Mouse (Mus musculus): ENCODE results near the gene Ghrl. TPM values are rescaled to one million over a fixed set of nuclear protein-coding genes. Genes with fewer than 3 reads are reported as not detected.
"Not testable (repeated sequence)": the region's sequence is repeated elsewhere in the genome, so short reads cannot be mapped to it uniquely, and the experiment has no call there.

The Ghrl gene
- polyA plus RNA-seq, 1 experiment: 0.33 TPM

GRCm38 (mm10) chr6:113714276-113714675, 5.4 kb downstream of the Ghrl start:
- Histone ChIP-seq H3K79me2 (ENCODE audit: control insufficient read depth, insufficient read depth) (no peaks in the 10 kb centered on the region), H3K79me3 (ENCODE audit: low read depth) (peaks cover 2% of the 10 kb centered on the region), H3ac (ENCODE audit: control insufficient read depth, insufficient read length, low read depth) (no peak overlapping the region), H3K36me3 (ENCODE audit: control insufficient read depth, insufficient read depth) (peaks cover 84% of the 10 kb centered on the region), H3K27me3 (ENCODE audit: control insufficient read depth, insufficient read depth, insufficient read length) (no peaks in the 10 kb centered on the region), H3K4me3 (ENCODE audit: insufficient read depth, poor library complexity, severe bottlenecking) (no peak overlapping the region)
- TF ChIP-seq CEBPB (IDR thresholded peaks at IDR 0.05; ENCODE audit: low read depth): no peak
- TF ChIP-seq MYOD1 (IDR thresholded peaks at IDR 0.05; ENCODE audit: control insufficient read depth, insufficient read length, low read depth): no peak
- no peak for TF ChIP-seq MAX (IDR thresholded peaks at IDR 0.05)
- no peak for TF ChIP-seq MYOG (IDR thresholded peaks at IDR 0.05; ENCODE audit: control insufficient read depth, extremely low read depth, insufficient read length)
- no peak for TF ChIP-seq CTCF (IDR thresholded peaks at IDR 0.05; ENCODE audit: control insufficient read depth, insufficient read depth, insufficient read length)
- TF ChIP-seq USF1 (IDR thresholded peaks at IDR 0.05; ENCODE audit: low read depth): no peak
- no peak for TF ChIP-seq FOSL1 (IDR thresholded peaks at IDR 0.05; ENCODE audit: insufficient read depth, low read length, poor library complexity, severe bottlenecking)

GRCm38 (mm10) chr6:113713389-113713788, 6.3 kb downstream of the Ghrl start:
- not testable (repeated sequence) for H3ac ChIP-seq (ENCODE audit: control insufficient read depth, insufficient read length, low read depth); H3K27me3 ChIP-seq (ENCODE audit: control insufficient read depth, insufficient read depth, insufficient read length); H3K79me2 ChIP-seq (ENCODE audit: control insufficient read depth, insufficient read depth); H3K79me3 ChIP-seq (ENCODE audit: low read depth); H3K4me3 ChIP-seq (ENCODE audit: insufficient read depth, poor library complexity, severe bottlenecking)
- peaks cover 87% of the 10 kb centered on the region for H3K36me3 ChIP-seq (ENCODE audit: control insufficient read depth, insufficient read depth)

- Histone ChIP-seq H3K79me2 (ENCODE audit: control insufficient read depth, insufficient read depth) (no peaks in the 10 kb centered on the region), H3K4me3 (ENCODE audit: insufficient read depth, poor library complexity, severe bottlenecking) (no peak overlapping the region), H3K79me3 (ENCODE audit: low read depth) (peaks cover 2% of the 10 kb centered on the region), H3K36me3 (ENCODE audit: control insufficient read depth, insufficient read depth) (peaks cover 92% of the 10 kb centered on the region), H3ac (ENCODE audit: control insufficient read depth, insufficient read length, low read depth) (no peak overlapping the region), H3K27me3 (ENCODE audit: control insufficient read depth, insufficient read depth, insufficient read length) (no peaks in the 10 kb centered on the region)
- TF ChIP-seq CEBPB (IDR thresholded peaks at IDR 0.05; ENCODE audit: low read depth): no peak
- TF ChIP-seq FOSL1 (IDR thresholded peaks at IDR 0.05; ENCODE audit: insufficient read depth, low read length, poor library complexity, severe bottlenecking): no peak
- no peak for TF ChIP-seq MYOD1 (IDR thresholded peaks at IDR 0.05; ENCODE audit: control insufficient read depth, insufficient read length, low read depth)
Measured at GRCm38 (mm10) chr6:113712718-113713117, 7.0 kb downstream of the Ghrl start.

GRCm38 (mm10) chr6:113697222-113698205, 22.2 kb downstream of the Ghrl start:
- H3K79me2 ChIP-seq (ENCODE audit: control insufficient read depth, insufficient read depth): peaks cover 82% of the 10 kb centered on the region
- H3K27me3 ChIP-seq (ENCODE audit: control insufficient read depth, insufficient read depth, insufficient read length): no peaks in the 10 kb centered on the region
- no peak for TF ChIP-seq CEBPB (IDR thresholded peaks at IDR 0.05; ENCODE audit: low read depth)
- TF ChIP-seq MAX (IDR thresholded peaks at IDR 0.05): no peak
- TF ChIP-seq MYOG (IDR thresholded peaks at IDR 0.05; ENCODE audit: control insufficient read depth, extremely low read depth, insufficient read length): no peak
- no peak for TF ChIP-seq CTCF (IDR thresholded peaks at IDR 0.05; ENCODE audit: control insufficient read depth, insufficient read depth, insufficient read length)
- no peak for TF ChIP-seq MYOD1 (IDR thresholded peaks at IDR 0.05; ENCODE audit: control insufficient read depth, insufficient read length, low read depth)
- no peak for TF ChIP-seq FOSL1 (IDR thresholded peaks at IDR 0.05; ENCODE audit: insufficient read depth, low read length, poor library complexity, severe bottlenecking)
- TF ChIP-seq USF1 (IDR thresholded peaks at IDR 0.05; ENCODE audit: low read depth): no peak
- H3K4me3 ChIP-seq (ENCODE audit: insufficient read depth, poor library complexity, severe bottlenecking): peak overlapping the region; percentile 85
- peaks cover 37% of the 10 kb centered on the region for H3K36me3 ChIP-seq (ENCODE audit: control insufficient read depth, insufficient read depth)
- peak overlapping the region; percentile 82 for H3ac ChIP-seq (ENCODE audit: control insufficient read depth, insufficient read length, low read depth)
- H3K79me3 ChIP-seq (ENCODE audit: low read depth): peaks cover 59% of the 10 kb centered on the region

GRCm38 (mm10) chr6:113696582-113697221, 23.0 kb downstream of the Ghrl start, which contains the start of gene Tatdn2:
TSS of gene Tatdn2 (plus strand) at chr6:113697050.
- Histone ChIP-seq H3K4me3 (ENCODE audit: insufficient read depth, poor library complexity, severe bottlenecking) (peak within 1 kb of the TSS; percentile 85), H3ac (ENCODE audit: control insufficient read depth, insufficient read length, low read depth) (peak within 1 kb of the TSS; percentile 82), H3K79me3 (ENCODE audit: low read depth) (peaks cover 62% of the 10 kb centered on the region), H3K79me2 (ENCODE audit: control insufficient read depth, insufficient read depth) (peaks cover 82% of the 10 kb centered on the region), H3K27me3 (ENCODE audit: control insufficient read depth, insufficient read depth, insufficient read length) (no peaks in the 10 kb centered on the region), H3K36me3 (ENCODE audit: control insufficient read depth, insufficient read depth) (peaks cover 29% of the 10 kb centered on the region)
- TF ChIP-seq MYOD1 (IDR thresholded peaks at IDR 0.05; ENCODE audit: control insufficient read depth, insufficient read length, low read depth): no peak
- TF ChIP-seq MAX (IDR thresholded peaks at IDR 0.05): peak; percentile 53
- TF ChIP-seq USF1 (IDR thresholded peaks at IDR 0.05; ENCODE audit: low read depth): peak; percentile 74
- no peak for TF ChIP-seq FOSL1 (IDR thresholded peaks at IDR 0.05; ENCODE audit: insufficient read depth, low read length, poor library complexity, severe bottlenecking)
- TF ChIP-seq CTCF (IDR thresholded peaks at IDR 0.05; ENCODE audit: control insufficient read depth, insufficient read depth, insufficient read length): no peak

Measured in C2C12 (cell line).